Mouse (Mus musculus) cerebellum, adult 18-20 months (tissue): Measurements from ENCODE around the gene Acbd4.
A peak's percentile ranks its signal among the peaks of the same experiment; 100 is the strongest.

Experiments
- DNase-seq, 2 experiments: peaks; one replicate each; pipeline ENCODE4 v3.0.0; 2021

Gene Acbd4

GRCm38 (mm10) chr11:103101481-103101865 is at the start of gene Acbd4, which contains the start of gene Plcd3:
Acbd4 (plus strand) TSS chr11:103101682.
Plcd3 (minus strand) TSS chr11:103101658.
- peak; percentile 85 to 90 for DNase-seq

DNA sequence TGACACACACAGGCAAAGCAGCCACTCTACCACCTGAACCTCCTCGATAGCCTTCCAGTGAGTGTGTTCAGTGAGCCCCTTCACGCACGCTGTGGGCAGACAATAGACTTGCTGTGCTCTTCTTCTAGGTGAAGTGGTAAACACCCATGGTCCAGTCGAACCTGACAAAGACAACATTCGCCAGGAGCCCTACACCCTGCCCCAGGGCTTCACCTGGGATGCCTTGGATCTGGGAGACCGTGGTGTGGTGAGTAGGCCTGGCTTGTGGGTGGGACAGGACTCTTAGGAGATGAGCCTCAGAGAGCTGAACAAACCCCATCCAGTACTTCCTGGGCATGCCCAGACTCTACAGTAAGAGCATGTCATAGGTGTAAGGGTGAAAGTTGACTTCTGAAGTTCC is 49.4 kb upstream of the Acbd4 start:
- DNase-seq, result no peak

DNA sequence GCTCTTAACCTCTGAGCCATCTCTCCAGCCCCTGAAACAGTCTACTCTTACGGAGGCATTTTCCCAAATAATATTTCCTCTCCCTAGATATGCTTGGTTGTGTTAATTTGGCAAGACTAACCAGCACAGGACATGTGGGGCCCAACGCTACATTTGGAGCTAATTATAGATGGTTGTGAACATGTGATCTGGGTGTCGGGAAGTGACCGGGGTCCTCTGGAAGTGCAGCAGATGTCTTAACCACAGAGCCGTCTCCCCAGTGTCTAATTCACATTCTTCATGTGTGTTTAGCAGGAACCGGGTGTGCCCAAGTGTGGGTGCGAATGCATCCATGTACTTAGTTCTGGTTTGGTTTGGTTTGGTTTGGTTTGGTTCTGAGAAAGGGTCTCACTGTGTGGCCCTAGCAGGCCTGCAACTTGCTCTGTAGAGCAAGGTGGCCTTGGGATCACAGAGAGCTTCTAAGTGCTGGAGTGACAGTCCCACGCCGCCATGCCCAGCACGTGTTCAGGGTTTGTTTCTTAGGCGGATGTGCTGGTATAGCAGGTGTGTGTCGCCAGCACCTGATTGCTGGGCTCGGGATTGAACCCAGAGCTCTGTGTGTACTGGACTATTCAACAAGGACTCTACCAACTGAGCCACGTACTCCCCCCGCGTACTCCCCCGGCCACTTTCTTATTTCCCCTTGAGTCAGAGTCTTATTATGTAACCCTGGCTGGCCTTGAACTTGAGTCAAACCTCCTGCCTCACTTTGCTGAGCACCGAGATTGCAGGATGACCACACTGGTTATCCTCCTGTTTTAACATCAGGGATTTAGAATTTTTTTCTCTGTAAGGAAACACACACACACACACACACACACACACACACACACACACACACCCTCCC is 48.0 kb upstream of the Acbd4 start:
- DNase-seq, result no peak

DNA sequence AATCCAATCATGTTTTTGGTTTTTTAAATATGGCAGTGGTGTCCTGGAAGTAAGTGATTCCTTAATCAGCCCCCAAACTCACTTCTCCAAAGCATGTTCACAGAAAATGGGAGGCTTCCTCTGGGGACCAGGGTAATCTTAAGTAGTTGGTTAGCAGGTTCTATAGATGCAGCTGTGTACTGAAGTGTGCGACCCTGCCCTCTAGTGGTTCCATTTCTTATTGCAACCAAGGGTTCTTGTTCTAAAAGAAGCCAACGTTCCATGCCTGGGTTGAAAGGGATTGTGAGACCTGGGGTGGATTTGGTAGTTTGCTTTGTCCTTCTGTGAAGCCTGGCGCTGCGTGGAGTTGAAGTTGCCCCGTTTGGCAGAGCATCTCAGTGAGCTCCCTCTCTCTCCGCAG is 46.7 kb upstream of the Acbd4 start:
- DNase-seq, result peak; percentile 75 to 81

DNA sequence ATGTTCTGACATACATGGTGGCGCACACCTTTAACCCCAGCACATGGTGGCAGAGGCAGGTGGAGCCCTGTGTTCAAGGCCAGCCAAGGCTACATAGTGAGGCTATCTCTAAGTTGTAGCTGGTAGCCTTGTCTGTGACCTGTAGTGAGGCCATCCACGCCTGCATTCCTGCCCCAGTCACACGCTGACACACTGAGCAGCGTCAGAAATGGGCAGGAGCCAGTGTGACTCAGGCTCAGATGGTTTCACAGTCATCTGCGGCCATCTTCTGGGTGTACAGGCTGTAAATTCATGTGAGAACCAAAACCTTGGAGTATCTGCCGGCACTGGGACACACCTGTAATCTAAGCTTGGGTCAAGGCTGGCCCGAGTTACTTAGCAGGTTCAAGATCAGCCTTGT is 44.8 kb upstream of the Acbd4 start:
- DNase-seq, result no peak

- DNase-seq, result no peak
Measured at GRCm38 (mm10) chr11:103058499-103059085, 42.9 kb upstream of the Acbd4 start.

DNA sequence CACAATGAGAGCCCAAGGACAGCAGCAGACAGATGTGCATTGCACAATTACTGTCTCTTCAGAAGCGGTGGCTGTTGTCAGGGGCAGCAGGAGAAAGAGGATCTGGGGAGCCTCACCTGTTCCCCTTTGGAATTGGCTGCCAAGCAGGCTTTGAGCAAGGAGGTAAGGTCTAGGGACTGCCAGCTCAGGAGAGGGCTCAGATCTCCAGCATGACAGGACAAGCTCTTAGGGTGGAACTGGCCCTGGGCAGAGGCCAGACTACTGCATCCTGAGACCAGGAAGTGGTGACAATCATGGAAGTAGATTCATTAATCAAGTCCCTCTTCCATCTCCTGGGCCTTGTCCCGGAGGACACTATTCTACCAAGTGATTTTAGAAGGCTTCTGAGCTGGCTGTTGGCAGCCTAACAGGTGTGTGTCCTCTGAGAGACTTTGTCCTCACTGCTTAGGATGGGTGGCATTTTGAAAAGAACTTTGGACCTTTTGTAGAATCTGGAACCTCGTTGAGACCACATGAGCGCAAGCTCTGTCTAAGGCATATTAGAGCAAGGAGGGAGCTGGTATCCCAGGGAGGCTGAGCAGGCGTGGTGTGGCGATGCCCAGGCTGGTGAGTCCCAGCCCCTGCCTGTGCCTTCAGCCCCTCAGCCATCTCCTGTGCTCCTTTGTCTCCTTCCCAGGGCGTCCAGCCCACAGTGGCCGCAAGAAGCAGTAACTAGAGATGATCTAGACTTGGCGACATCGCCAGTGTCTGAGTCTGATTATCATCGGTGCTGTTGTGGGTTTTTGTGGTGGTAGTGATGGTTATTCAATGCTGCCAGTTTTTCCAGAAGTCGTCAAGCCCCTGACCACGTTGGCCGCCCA is 35.1 kb upstream of the Acbd4 start:
- DNase-seq, result no peak

- DNase-seq, result no peak
Measured at GRCm38 (mm10) chr11:103067051-103067361, 34.5 kb upstream of the Acbd4 start.

DNA sequence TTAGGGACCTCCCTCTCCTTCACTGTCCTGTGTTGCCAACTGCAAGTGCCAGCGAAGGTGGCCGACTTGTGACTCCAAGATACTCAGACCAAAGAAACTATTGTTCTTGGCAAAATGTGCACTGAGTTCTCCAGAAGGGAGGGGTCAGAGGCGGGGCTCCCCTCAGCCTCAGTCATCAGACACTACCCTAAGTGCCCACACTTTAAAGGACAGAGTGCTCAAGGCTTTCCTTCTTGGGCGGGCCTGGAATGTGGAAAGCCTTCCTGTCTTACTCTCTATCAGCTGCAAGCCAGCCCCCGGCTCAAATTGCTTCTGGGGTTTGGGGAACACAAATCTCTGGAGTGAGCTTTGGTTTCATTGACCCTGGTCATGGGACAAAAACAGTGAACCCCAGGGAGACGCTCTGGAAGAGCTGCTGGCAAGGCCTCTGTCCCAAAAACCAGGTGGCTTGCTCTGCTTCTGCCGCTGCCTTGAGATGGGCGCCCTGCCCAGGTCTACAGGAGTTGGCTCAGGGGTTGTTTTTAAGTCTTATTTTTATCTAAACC is 34.0 kb upstream of the Acbd4 start:
- DNase-seq, result peak; percentile 36 to 48

DNA sequence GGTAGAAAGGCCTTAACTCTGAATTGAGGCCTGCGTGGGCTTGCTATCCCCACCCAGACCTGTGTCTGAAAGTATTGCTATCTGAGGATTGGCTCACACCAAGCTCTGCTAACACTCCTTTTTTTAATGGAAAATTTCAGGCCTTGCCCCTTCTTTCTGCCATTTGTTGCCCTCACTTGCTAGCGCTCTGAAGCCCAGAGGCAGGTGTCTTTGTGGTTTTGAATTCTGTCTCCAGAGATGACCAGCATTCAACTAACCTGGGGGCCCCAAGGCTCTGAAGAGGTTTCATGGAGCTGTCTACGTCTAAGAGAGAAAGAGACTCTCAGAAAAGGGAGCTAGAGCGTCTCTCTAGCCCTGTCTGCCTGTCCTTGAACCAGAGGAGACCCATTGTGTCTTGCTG is 33.2 kb upstream of the Acbd4 start:
- no peak for DNase-seq

DNA sequence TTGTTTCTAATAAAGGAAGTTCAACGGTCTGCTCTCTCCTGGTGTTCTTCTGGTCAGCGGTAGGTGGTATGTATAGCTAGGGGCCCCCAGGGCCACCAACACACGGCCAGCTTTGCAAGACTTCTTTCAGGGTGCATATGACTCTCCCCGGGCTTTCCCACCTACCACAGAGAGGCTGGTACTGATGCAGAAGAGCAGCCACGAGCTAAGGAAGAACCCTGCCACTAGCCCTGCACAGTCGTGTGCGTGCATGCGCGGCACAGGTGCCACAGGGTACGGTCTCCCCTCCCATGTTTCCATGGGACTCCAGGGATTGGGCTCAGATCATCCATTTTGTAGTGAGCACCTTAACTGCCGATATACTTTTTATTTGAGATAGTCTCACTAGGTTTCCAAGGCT is 32.6 kb upstream of the Acbd4 start:
- DNase-seq, result no peak

DNA sequence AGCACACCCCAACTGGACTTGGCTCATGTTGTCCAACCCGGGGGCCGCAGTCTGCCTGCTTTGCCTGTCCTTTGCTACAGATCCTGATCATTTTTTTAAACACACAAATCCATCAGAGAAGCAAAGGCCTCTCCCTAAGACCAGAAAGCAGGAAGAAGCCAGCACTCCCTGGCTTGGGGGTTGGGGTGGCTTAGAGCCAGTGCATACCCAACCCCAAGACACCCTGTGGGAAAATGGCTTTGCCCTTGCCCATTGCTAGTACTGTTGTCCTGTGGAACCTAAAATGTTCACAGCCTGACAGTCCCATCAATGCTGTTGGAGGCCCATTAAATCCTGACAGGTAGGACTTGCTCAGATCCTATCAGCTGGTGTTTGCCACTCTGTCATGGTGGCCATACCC is 31.8 kb upstream of the Acbd4 start:
- peak in 1 of 2 experiments; percentile 1 for DNase-seq

DNA sequence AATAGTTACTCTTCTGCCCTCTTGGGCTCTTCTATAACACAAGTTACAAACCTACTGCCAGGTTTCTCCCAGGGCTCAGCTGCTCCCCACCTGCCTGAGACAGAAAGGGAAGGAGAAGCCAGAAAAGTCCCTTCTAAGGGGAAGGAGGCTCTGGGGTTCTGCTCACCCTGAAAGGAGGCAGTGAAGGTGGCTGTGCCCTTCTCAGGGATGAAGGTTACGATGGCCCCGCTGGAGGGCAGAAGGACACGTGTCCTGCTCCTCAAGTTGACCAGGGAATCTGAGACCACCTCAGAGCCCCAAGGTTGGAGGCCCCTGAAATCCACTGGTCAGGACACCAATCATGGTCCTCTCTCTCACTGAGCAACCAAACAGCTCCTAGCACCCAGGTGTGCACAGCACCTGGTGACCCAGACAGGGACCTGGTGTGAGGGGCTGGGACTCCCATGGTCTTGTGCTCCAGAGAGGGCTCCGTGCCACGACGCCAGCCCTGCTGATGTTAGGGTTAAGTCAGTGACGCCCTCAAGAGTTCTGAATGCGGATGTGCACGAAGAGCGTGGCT is 31.1 kb upstream of the Acbd4 start:
- peak in 1 of 2 experiments; percentile 3 for DNase-seq

- no peak for DNase-seq
Measured at GRCm38 (mm10) chr11:103073671-103074070, 27.8 kb upstream of the Acbd4 start.

GRCm38 (mm10) chr11:103074121-103074650 is 27.3 kb upstream of the Acbd4 start:
- DNase-seq, result no peak

GRCm38 (mm10) chr11:103074796-103075323 is 26.6 kb upstream of the Acbd4 start:
- no peak for DNase-seq

- DNase-seq, result peak; percentile 67 to 74
Measured at GRCm38 (mm10) chr11:103076010-103076409, 25.5 kb upstream of the Acbd4 start.

GRCm38 (mm10) chr11:103076581-103076980 is 24.9 kb upstream of the Acbd4 start:
- DNase-seq, result no peak

DNA sequence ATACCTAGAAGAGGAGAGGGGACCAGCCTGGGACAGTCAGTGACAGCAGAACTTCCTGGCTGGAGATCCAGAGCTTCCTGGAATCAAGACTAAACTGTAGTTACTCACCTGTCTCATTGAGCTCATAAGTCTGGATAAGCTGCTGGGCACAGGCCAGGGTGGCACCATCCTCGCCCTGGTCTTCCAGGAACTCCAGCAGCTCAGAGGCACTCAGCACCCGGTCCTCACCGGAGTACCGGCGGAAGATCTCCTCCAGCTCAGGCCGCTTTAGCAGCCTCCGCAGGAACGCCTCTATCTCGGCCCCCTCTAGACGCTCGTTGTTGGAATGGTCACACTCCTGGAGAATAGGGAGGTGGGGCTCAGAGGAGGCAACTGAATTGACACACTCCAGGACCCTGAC is 23.4 kb upstream of the Acbd4 start:
- DNase-seq, result no peak

DNA sequence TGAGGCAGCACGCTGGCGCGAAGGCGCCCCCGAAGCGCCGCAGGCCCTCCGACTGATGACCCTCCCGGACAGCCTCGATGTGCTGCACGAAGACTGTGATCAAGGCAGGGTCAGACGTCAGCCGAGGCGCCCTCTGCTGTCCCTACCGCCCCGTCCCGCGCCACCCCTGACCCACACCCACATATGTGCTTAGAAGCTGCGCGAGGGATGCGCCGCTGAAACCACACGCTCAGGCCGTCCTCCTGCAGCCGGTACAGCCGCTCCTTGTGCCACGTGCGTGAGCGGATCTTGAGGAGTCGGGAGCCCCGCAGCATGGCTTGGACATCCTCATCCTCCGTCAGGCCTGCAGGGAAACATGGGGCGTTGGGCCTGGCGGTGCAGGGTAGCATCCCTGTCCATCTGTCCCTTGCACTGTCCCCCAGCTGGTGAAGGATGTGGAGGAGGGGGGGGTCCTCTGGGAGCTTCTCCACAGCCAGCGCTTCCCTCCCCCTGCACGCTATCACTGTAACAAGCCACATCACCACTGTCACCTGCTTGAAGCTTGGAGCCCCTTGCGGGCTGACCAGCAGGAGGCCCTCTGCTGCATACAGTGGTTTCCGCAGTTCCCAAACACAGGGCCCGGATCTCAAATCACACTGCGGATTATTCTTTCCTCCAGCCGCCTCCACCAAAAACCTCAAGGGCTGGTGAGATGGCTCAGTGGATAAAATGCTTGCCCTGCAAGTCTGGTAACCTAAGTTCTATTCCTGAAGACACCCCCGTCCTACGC is 21.0 kb upstream of the Acbd4 start:
- DNase-seq, result no peak

GRCm38 (mm10) chr11:103081631-103082030 is 19.9 kb upstream of the Acbd4 start:
- DNase-seq, result no peak

- no peak for DNase-seq
Measured at GRCm38 (mm10) chr11:103093306-103093705, 8.2 kb upstream of the Acbd4 start.
